Comparison of ENCODE assay signal across 18 mouse cellular contexts in the genomic region with DNA sequence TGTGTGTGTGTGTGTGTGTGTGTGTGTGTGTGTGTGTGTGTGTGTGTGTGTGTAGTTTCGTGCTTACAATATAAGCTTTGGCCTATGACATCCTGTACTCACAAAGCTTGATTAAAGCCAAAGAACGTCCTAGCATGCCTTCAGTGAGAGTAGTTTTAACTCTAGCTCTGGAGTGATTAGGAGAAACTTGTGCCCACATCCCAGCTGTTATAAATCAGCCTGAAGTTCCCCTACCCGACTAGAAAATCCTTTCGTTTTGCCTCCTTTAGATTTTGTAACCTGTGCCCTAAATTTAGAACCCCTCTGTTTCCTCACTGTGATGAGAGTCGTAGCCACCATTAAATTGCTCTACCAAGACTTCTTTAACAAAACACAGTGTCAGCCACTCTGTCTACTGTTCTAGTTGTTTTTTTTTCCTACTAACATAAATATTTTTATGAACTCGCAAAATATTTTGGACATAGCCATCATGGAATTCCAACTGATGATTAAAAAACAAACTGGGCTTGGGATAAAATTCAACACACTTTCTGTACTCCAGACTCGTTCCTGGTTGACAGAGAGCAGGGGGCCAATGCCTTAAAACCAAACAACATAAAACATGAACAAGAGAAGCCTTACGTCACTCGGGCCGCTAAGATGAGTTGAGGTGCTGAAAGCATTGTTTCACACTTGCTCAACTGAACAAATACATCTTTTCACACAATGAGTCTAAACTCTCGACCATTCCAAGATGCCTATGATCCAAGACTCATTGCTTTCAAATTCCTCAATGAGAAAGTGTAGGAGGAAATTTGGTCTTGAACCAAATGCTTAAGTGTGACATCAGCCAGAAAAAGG.
DNase-seq lines count a peak whose midpoint lies in the region; ATAC-seq and TF ChIP-seq lines count a peak whose summit lies in the region.
"Had no signal": no experiment of that assay in that cellular context is flagged by ENCODE, and none has a peak within 500 bp of the region (broad histone marks: within the 10 kb centered on the region; RNA-seq: fewer than 3 reads in every experiment).

No protein-coding gene starts in this region.

- no peak overlapping the region for H3K9ac ChIP-seq in embryonic facial prominence, embryonic 11.5 days (replicated peaks; ENCODE audit: low read length)
- H3K9ac ChIP-seq in kidney, embryonic 15.5 days = no peak overlapping the region
- no peak overlapping the region for H3K9ac ChIP-seq in hindbrain, embryonic 12.5 days
- H3K9ac ChIP-seq in hindbrain, embryonic 13.5 days = no peak overlapping the region
- H3K9ac ChIP-seq: neural tube, embryonic 13.5 days had no signal

- ATAC-seq in embryonic facial prominence, embryonic 11.5 days (replicated peaks; ENCODE audit: insufficient number of reproducible peaks, low FRiP score, low TSS enrichment, low read depth) = no peak
- no peak for ATAC-seq in kidney, embryonic 15.5 days (replicated peaks; ENCODE audit: low FRiP score)
- no peak for ATAC-seq in hindbrain, embryonic 12.5 days (ENCODE audit: low FRiP score)
- no peak for ATAC-seq in hindbrain, embryonic 13.5 days (ENCODE audit: low FRiP score)
- ATAC-seq: hindbrain, embryonic 16.5 days; Patski had no signal

- no peaks in the 10 kb centered on the region for H3K9me3 ChIP-seq in embryonic facial prominence, embryonic 11.5 days (replicated peaks; ENCODE audit: control insufficient read depth, low read length)
- no peaks in the 10 kb centered on the region for H3K9me3 ChIP-seq in embryonic facial prominence, embryonic 10.5 days
- no peaks in the 10 kb centered on the region for H3K9me3 ChIP-seq in kidney, embryonic 15.5 days (replicated peaks)
- no peaks in the 10 kb centered on the region for H3K9me3 ChIP-seq in hindbrain, embryonic 12.5 days (replicated peaks)
- H3K9me3 ChIP-seq in hindbrain, embryonic 13.5 days = no peaks in the 10 kb centered on the region
- H3K9me3 ChIP-seq: forebrain, embryonic 10.5 days; neural tube, embryonic 13.5 days had no signal

- H3K4me2 ChIP-seq in embryonic facial prominence, embryonic 11.5 days (ENCODE audit: low read depth, low read length) = no peak overlapping the region
- H3K4me2 ChIP-seq in kidney, embryonic 15.5 days = no peak overlapping the region
- no peak overlapping the region for H3K4me2 ChIP-seq in hindbrain, embryonic 12.5 days (replicated peaks)
- H3K4me2 ChIP-seq in hindbrain, embryonic 13.5 days = no peak overlapping the region
- H3K4me2 ChIP-seq: neural tube, embryonic 13.5 days had no signal

- no peak overlapping the region for H3K27ac ChIP-seq in embryonic facial prominence, embryonic 11.5 days (replicated peaks; ENCODE audit: low read depth, low read length)
- H3K27ac ChIP-seq in embryonic facial prominence, embryonic 10.5 days (replicated peaks) = no peak overlapping the region
- peak overlapping the region; percentile 55 for H3K27ac ChIP-seq in kidney, embryonic 15.5 days
- no peak overlapping the region for H3K27ac ChIP-seq in hindbrain, embryonic 12.5 days
- no peak overlapping the region for H3K27ac ChIP-seq in hindbrain, embryonic 13.5 days
- H3K27ac ChIP-seq: forebrain, embryonic 10.5 days; macrophage; neural tube, embryonic 13.5 days had no signal

- 58% methylated on average over 11 of the region's 11 CpGs for WGBS in embryonic facial prominence, embryonic 11.5 days
- WGBS in embryonic facial prominence, embryonic 10.5 days = 65% methylated on average over 11 of the region's 11 CpGs
- 30% methylated on average over 11 of the region's 11 CpGs for WGBS in kidney, embryonic 15.5 days
- WGBS in lung, adult 2 months = 38% methylated on average over 11 of the region's 11 CpGs
- 63% methylated on average over 11 of the region's 11 CpGs for WGBS in hindbrain, embryonic 12.5 days
- 74% methylated on average over 10 of the region's 11 CpGs for WGBS in hindbrain, embryonic 13.5 days

- TF ChIP-seq CTCF in lung, adult 2 months (IDR thresholded peaks at IDR 0.05; ENCODE audit: insufficient read depth, low read length) = no peak

- no peak overlapping the region for H3K4me3 ChIP-seq in embryonic facial prominence, embryonic 11.5 days (ENCODE audit: low read depth, low read length)
- no peak overlapping the region for H3K4me3 ChIP-seq in embryonic facial prominence, embryonic 10.5 days
- H3K4me3 ChIP-seq in kidney, embryonic 15.5 days (replicated peaks) = no peak overlapping the region
- no peak overlapping the region for H3K4me3 ChIP-seq in lung, adult 2 months (replicated peaks; ENCODE audit: extremely low read depth, low read depth, low read length)
- no peak overlapping the region for H3K4me3 ChIP-seq in hindbrain, embryonic 12.5 days
- H3K4me3 ChIP-seq in hindbrain, embryonic 13.5 days = no peak overlapping the region
- H3K4me3 ChIP-seq: forebrain, embryonic 10.5 days; neural tube, embryonic 13.5 days had no signal

- peak; percentile 56 for DNase-seq in embryonic facial prominence, embryonic 11.5 days (ENCODE audit: low spot score)
- no peak for DNase-seq in embryonic facial prominence, embryonic 10.5 days (ENCODE audit: low spot score)
- DNase-seq in kidney, adult 11 months = no peak
- peak; percentile 44 for DNase-seq in lung, postnatal 10 days
- no peak for DNase-seq in lung, adult 2 months
- DNase-seq: cerebellum, adult 11-12 months; kidney, postnatal 25 days; left cerebral cortex, postnatal 4 days; right cerebral cortex, postnatal 4 days; thymus, postnatal 14 days had no signal

- H3K4me1 ChIP-seq in embryonic facial prominence, embryonic 11.5 days (ENCODE audit: control insufficient read depth, insufficient read depth, low read length) = no peaks in the 10 kb centered on the region
- H3K4me1 ChIP-seq in embryonic facial prominence, embryonic 10.5 days = no peaks in the 10 kb centered on the region
- H3K4me1 ChIP-seq in kidney, embryonic 15.5 days = peaks cover 5% of the 10 kb centered on the region; the same call in 1 of the 2 replicates
- 0 out of 2 replicates have a peak, but pooled peaks cover 3% of the 10 kb centered on the region for H3K4me1 ChIP-seq in lung, adult 2 months (ENCODE audit: control insufficient read depth, insufficient read depth, low read length)
- no peaks in the 10 kb centered on the region for H3K4me1 ChIP-seq in hindbrain, embryonic 12.5 days
- no peaks in the 10 kb centered on the region; the same call in 1 of the 2 replicates for H3K4me1 ChIP-seq in hindbrain, embryonic 13.5 days (replicated peaks)

- H3K27me3 ChIP-seq in embryonic facial prominence, embryonic 11.5 days (ENCODE audit: control insufficient read depth, insufficient read depth, low read length) = no peaks in the 10 kb centered on the region
- no peaks in the 10 kb centered on the region for H3K27me3 ChIP-seq in embryonic facial prominence, embryonic 10.5 days (replicated peaks; ENCODE audit: low read depth, poor library complexity, severe bottlenecking)
- no peaks in the 10 kb centered on the region for H3K27me3 ChIP-seq in kidney, embryonic 15.5 days
- no peaks in the 10 kb centered on the region for H3K27me3 ChIP-seq in hindbrain, embryonic 12.5 days
- H3K27me3 ChIP-seq in hindbrain, embryonic 13.5 days = no peaks in the 10 kb centered on the region
- H3K27me3 ChIP-seq: neural tube, embryonic 13.5 days; Patski had no signal

- no peaks in the 10 kb centered on the region for H3K36me3 ChIP-seq in embryonic facial prominence, embryonic 11.5 days (replicated peaks; ENCODE audit: control insufficient read depth, insufficient read depth, low read depth, low read length)
- H3K36me3 ChIP-seq in embryonic facial prominence, embryonic 10.5 days (replicated peaks) = no peaks in the 10 kb centered on the region
- no peaks in the 10 kb centered on the region for H3K36me3 ChIP-seq in kidney, embryonic 15.5 days
- no peaks in the 10 kb centered on the region for H3K36me3 ChIP-seq in hindbrain, embryonic 12.5 days
- H3K36me3 ChIP-seq in hindbrain, embryonic 13.5 days = no peaks in the 10 kb centered on the region
- H3K36me3 ChIP-seq: forebrain, embryonic 10.5 days; neural tube, embryonic 13.5 days had no signal

- TF ChIP-seq POLR2A in lung, adult 2 months (IDR thresholded peaks at IDR 0.05; ENCODE audit: borderline replicate concordance, extremely low read depth, low read depth, low read length) = no peak

Comparison
In these comparisons a context has a peak if more than half of its experiments do, and no peak if none do; other contexts are left out.
1. DNase-seq: peak in embryonic facial prominence, embryonic 11.5 days (single experiment) and lung, postnatal 10 days (single experiment); none in embryonic facial prominence, embryonic 10.5 days (single experiment), kidney, adult 11 months (single experiment) and lung, adult 2 months (single experiment).